Mouse (Mus musculus) myocyte (in vitro differentiated cells): ENCODE measurements around the gene Hexim2.

Experiments used
- CEBPB ChIP-seq: IDR thresholded peaks from 2 replicates; pipeline ENCODE4 v1.6.1; 2011; ENCODE audit warnings: mild to moderate bottlenecking, moderate library complexity; ENCODE audit not compliant: poor library complexity, insufficient read depth, severe bottlenecking
- MAX ChIP-seq: IDR thresholded peaks from one replicate; pipeline ENCODE4 v1.6.1; 2011; ENCODE audit warnings: low read depth, mild to moderate bottlenecking, control low read depth
- MYOD1 ChIP-seq, 3 experiments: IDR thresholded peaks; one replicate each; pipeline ENCODE4 v1.6.1; 2011; ENCODE audit warnings: control low read depth in 2 of 3, low read depth in 2 of 3, mild to moderate bottlenecking in 2 of 3, moderate library complexity in 1 of 3; ENCODE audit not compliant: insufficient read length in 2 of 3, control insufficient read depth in 1 of 3
- MYOG ChIP-seq, 3 experiments: IDR thresholded peaks; one replicate each; pipeline ENCODE4 v1.6.1; 2011; ENCODE audit warnings: control low read depth in 2 of 3, low read depth in 2 of 3, mild to moderate bottlenecking in 2 of 3; ENCODE audit not compliant: insufficient read length in 2 of 3, control insufficient read depth in 1 of 3, insufficient read depth in 1 of 3
- POLR2A ChIP-seq: IDR thresholded peaks from one replicate; pipeline ENCODE4 v1.6.1; 2011; ENCODE audit warnings: low read depth, mild to moderate bottlenecking, control low read depth, moderate library complexity; ENCODE audit not compliant: insufficient read length
- POLR2AphosphoS2 ChIP-seq: IDR thresholded peaks from one replicate; pipeline ENCODE4 v1.6.1; 2011; ENCODE audit warnings: low read depth, control low read depth; ENCODE audit not compliant: insufficient read length
- TCF12 ChIP-seq: IDR thresholded peaks from one replicate; pipeline ENCODE4 v1.6.1; 2011; ENCODE audit warnings: mild to moderate bottlenecking, control low read depth; ENCODE audit not compliant: poor library complexity, insufficient read depth, severe bottlenecking
- USF1 ChIP-seq: IDR thresholded peaks from one replicate; pipeline ENCODE4 v1.6.1; 2011; ENCODE audit warnings: low read depth, mild to moderate bottlenecking, control low read depth, moderate library complexity

DNA sequence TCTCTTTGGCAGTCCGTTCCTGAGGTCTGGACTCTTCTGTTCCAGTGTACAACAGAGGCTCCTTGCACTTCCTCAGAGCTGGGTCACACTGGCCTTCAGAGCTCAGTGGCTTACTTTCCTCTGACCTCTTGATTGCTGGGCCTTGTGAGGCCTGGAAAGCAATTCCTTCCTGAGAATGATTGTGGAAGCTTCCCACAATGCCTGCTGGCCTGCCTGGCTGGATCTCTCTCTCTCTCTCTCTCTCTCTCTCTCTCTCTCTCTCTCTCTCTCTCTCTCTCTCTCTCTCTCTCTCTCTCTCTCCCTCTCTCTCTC lies 9.7 kb downstream of the Hexim2 start:
- TF ChIP-seq POLR2A (no peak), POLR2AphosphoS2 (no peak), MAX (no peak), MYOG (IDR thresholded peaks at IDR 0.05; ENCODE audit: control insufficient read depth in 1 of 3, insufficient read depth in 1 of 3, insufficient read length in 2 of 3, low read depth in 2 of 3) (no peak), MYOD1 (IDR thresholded peaks at IDR 0.05; ENCODE audit: control insufficient read depth in 1 of 3, insufficient read length in 2 of 3, low read depth in 2 of 3) (no peak), CEBPB (no peak), USF1 (no peak), TCF12 (no peak)
